Mouse (Mus musculus) heart, postnatal 4 days (tissue): ENCODE data around the gene Wiz. TPM values are rescaled to one million over a fixed set of nuclear protein-coding genes. Genes with fewer than 3 reads are reported as not detected.
A peak's percentile ranks its signal among the peaks of the same experiment; 100 is the strongest.

Source experiments
- DNase-seq: peaks from one replicate; pipeline ENCODE4 v3.0.0; 2021
- total RNA-seq, 2 experiments: library from RNA; stranded (reverse); gene quantifications; 2 replicates each; pipeline ENCODE4 v1.2.3; 2021

The Wiz gene
- total RNA-seq, 2 experiments from 2014 or later: 33.7 to 34.6 TPM

DNA sequence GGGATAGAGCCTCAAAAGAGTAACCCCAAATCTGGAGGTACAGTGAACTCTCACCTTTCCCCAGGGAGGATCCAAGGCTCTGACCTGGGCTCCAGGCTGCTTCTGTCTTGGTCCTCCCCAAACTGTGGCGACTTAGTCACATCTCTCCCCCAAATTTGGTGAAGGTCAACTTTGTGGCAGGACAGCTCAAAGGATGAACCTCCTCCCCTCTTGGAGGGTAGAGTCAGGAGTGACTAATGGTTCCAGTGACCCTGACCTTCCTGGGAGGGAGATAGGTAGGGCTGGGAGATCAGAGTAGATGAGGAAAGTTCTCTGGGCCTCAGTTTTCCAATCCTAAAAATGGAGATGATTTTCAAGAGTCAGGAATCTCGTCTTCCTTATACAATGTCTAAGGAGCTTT is 10.5 kb downstream of the Wiz start:
- no peak for DNase-seq

DNA sequence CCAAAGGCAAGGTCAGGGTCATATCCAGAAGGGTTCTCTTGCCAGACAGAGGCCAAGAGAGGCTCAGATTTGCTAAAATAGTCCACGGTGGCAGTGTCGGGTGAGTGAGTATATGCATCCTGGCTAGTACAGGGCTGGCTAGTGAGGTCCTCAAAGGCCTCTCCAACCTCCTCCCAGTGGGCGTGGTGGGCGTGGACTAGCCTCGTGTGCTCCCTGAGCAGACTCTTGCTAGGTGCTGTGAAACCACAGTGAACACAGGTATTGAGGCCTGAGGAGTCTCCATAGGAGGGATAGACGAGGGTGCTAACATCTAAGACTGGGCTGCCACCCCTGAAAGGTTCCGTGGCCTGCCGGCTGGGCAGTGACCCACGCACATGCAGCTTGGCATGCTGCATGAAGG is 12.1 kb downstream of the Wiz start:
- no peak for DNase-seq

DNA sequence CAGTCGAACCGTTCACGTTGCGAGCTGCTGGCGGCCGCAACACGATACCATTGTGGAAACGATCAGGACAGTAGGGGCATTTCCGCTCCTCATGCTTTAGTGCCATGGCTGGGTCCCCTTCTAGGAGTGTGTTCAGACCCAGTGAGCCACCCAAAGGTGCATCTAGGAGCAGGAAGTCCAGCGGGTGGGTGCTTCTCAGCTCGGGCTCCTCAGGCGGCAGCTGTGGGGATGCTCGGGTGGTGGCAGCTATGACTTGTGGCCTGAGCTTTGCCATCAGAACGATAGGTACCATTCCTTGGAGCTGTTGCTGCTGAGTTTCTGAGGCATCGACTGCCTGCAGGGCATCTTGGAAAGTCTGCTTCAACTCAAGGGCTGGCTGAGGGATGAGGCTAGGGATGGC is 12.8 kb downstream of the Wiz start:
- DNase-seq: no peak

DNA sequence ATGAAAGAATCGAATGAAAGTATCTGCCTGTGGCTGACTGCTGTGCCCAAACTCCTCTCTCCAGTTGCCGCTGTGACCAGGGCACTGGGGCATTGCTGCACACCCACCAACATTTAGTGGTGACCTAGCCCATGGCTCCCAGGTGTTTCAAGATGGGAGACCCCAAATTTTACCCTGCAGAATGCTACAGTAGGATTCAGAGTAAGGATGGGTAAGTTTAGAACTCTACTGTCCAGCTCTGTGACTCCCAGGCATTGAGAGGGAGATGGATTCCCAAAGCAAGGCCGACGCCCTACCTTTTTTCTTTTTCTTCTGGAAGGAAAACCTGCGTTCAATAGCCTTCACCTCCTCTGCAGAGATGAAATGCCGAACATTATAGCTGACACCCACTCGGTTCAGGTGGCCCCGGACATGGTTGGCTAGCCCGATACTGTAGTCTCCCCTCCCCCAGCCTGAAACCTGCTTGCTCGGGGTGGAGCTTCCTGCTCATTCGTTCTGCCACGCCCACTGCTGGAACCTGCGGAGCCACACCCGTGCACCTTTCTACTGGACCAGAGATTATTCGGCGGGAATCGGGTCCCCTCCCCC is 20.2 kb downstream of the Wiz start:
- DNase-seq: no peak

DNA sequence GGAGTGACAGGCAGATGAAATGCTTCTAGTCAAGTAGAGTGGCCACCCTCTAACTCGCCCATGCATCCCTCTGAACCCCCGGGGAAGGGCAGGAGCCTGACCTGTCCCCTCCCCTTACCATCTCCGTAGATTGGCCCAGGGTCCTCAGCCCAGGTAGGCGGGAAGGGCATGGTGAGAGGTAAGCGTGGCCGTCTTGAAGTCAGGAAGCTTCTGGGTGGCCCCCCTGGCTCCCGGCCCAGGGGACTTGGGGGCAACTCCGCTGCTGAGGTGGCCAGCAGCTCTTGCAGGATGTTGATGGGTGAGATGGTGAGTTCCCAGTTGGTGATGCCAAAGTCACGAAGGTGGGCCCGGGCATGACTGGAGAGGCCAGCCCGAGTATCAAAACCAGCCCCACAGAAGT is 21.5 kb downstream of the Wiz start:
- DNase-seq: no peak

DNA sequence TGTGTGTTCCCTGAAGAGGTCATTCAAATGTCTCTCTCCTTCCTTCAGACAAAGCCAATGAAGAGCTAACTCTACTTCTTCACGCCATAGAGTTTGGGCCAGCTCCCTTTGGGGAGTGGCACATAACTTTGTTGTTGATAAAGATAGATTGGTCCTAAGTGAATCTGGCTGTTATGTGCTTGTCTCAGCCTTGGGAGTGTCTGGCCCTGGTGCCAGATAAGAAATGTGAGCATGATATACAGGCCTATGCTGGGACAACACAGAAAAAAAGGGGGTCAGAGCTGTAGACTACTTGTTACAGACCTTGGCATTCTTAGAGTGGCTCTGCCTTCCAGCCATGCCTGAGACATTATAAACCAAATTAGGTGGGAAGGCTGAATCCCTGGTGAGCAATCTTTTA is 23.9 kb downstream of the Wiz start:
- DNase-seq: no peak

DNA sequence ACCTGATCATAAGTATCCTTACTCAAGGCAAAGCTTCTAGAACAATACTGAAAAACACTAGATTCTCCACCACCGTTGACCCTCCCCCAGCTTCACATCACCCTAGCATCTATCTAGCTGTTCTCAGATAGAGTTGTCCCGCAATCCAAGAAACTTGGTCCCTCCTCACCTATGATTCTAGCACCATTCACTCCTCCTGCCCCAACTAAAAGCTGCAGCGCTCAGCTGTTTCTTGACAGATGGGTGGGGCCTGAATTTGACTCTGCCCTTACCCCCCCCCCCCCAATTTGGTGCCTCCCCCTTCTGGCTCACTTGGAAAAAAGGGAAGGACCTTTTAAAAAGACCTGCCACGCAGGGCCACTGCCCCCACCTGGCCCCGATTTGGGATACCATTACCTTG is 24.4 kb downstream of the Wiz start:
- no peak for DNase-seq

DNA sequence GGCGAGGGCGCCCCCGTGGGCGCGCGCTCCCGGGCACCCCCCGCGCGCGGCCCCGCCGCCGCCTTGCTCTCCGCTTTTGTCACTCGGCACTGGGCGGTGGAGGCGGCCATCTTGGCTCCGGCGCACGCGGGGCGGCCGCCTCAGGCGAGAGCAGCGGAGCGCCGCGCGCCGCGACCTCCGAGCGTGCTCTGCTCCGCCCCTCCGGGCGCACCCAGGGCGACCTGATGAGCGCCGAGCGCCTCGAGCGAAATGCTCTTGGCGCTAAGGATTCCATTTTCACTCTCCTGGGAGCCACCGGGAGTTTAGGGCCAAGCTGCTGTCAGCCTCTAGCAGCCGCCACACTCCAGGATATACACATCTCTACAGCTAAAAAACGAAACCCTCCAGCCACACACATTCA is 24.9 kb downstream of the Wiz start:
- DNase-seq: peak; percentile 93

DNA sequence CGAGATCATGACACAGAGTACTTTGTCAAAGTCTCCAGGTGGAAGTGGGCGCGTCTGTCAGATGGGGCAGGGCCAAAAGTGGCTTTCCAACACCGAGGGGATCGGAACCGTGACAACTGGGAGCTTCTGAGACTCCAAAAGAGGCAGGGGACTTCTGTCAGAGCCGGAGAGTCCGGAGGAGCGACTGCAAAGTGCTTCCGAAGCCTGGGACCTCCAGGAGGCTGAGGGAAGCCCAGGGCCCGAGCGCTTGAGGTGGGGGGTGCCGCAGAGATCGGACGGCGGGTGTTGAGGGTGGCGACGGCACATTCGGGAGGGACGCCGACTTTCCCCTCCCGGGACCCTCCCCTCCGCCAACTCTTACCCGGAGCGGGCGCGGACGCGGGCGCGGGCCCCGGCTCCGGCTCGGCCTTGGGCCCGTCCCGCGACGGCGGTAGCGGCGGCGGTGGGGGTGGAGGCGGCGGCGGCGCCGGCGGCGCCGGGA is 25.4 kb downstream of the Wiz start:
- DNase-seq: no peak

DNA sequence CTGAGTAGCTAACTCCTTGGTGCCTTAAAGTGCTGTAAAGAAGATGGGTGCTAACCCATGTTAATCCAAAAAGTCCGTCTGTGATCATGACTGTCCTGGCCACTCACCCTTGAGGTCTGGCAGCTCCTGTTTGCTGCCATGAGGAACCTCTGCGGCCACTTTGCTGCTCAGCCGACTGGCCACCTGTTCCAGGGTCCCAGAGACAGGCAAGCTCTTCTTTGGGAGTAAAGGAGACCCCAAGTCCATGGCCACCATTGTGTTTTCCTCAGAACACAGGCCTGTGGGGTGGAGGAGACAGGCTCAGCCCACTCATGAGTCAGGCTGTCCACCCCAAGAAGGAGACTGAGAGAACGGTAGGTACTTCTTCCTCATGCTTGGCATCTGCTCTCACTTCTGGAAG is 26.6 kb downstream of the Wiz start:
- no peak for DNase-seq

DNA sequence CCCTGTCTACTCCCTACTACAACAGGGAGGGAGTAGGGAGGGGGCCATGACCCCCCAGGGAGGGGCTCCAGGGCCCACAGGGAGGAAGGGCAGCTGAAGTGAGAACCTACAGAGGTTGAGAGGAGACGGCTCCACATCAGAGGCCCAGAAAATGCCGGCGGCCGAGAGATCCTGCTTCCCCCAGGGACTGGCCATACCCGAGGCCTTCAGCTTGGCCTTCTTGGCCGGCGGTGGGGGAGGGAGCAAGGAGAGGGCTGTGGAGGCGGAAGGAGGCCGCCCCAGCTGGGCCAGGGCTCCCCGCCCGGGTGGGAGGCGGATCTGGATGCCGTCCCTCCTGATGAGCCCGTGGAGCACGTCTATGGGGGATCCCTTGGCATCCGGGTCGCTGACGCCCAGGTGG is 29.3 kb downstream of the Wiz start:
- no peak for DNase-seq

DNA sequence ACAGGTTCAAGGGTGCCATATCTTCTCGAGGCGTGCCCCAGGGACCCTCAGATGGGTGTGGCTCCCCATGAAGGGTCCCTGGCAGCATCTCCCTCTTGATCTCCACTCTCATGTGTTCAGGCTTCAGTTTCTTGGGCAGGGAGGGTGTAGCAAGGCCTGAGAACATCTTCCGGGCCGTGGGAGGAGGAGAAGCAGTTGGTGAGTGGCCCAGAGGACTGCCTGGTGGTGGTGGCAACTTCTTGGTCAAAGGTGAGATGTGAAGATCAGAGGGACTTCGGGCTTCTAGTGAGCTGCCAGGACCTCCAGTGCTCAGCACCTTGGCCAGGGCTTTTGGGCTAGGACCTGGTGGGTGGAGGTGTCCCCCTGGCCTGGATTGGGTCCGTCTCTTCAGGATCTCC is 30.3 kb downstream of the Wiz start:
- DNase-seq: no peak

DNA sequence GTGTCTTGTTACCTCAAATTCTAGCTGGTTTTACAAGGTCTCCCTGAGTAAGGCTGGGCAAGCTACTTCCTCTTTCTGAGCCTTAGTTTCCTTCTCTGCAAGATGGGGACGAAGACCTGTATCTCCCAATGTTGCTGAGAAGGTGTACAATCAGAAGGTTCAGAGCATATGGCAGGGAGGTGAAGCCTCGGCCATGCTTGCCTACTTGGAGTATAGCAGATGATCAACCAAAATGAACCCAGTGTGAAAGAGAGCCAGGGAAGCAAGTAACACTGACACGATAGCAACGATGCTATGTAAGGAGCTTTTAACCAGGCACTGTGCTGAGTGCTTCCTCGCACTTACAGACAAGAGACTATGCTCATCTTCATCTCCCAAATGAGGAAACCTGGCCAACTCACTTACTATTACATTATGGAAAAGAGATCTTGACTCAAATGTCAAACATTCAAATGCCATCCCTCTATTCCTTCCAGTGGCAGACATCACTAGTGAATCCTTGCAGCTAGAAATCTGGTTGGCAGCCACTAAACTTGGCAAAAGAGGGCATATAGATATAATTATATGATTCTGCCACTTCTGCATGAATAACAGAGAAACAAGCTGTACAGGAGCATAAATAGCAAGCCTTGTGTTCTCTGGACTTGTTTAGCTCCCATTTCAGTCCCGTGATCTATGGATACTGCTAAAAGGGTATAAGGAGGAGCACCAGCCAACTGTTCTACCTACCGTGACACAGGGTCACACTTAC is 30.9 kb downstream of the Wiz start:
- no peak for DNase-seq

DNA sequence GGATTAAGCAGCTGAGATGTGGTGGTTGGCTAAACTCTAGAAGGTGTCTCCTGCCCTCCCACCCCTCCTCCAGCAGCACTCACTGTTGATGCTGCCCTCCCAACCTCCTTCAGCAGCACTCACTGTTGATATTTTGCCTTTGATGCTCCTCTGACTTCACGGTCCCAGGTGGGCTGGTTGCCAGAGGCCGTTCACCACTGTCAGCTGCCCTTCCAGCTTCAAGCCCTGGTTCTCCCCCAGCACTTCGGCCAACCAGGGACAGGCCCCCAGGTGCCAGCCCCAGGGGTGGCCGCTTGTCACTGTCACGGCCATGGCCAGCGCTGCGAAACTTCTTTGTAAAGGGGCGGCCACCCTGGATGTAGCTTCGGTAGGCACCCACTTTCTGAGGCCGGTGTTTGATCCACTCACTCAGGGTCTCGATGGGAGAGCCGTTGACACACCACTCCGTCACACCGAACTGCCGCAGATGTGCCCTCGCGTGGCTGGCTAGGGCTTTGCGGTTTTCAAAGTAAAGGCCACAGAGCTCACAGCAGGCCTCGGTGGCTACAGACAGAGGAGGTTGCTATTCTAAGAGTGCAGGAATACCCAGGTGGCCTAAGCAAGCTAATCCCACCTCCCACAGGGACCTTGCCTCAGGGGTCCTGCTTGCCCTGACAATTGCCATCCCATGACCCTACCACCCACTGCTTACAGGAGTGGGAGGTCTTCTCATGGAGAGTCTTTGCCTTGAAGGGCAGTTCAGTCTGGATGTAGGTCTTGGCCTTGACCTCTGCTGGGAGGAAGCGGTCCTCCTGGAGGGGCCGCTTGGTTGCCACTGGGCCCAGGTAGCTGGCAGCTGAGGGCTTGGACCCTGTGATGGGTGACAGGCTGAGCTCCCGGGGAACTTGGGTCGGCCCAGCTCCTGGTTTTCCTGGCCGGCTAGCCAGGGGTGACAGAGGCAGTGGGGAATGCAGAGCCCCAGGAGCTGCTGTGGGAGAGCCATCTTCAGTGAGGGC is 32.2 kb downstream of the Wiz start:
- DNase-seq: no peak

DNA sequence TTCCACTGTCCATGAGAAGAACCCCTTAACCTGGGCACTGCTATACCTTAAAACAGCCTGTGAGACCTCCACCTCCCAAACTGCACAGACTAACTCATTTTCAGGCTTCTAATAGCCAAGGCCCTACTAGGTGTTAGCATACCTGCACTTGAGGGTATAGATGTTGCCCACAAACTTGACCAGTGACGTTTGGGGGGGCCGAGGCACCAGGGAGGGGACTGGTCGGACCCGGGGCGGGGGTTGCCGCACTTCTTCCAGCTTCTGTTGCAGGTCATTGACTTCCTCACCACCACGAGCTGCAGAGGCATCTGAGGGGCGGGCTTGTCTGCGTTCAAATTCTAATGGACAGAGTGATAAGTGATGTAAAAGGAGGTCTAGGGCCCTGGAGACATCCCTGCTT is 33.0 kb downstream of the Wiz start:
- DNase-seq: no peak

DNA sequence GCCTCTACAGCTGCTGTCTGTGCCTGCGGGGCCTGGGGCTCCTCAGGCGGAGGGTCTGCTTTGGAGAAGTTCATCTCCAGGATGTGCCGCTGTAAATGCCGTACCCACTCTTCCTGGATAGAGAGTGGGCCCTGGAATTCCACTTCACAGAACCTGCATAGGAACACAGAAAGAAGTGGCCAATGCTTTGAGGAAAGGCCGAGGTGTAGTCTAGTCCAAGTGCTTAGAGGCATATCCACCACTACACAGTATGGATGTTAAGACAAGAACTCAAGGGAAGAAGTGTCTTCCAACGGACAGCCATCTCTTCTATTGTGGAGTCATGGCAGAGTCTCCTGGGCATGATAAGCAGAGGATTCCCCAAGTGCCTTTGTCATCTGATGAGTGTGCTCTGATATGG is 34.2 kb downstream of the Wiz start:
- no peak for DNase-seq

DNA sequence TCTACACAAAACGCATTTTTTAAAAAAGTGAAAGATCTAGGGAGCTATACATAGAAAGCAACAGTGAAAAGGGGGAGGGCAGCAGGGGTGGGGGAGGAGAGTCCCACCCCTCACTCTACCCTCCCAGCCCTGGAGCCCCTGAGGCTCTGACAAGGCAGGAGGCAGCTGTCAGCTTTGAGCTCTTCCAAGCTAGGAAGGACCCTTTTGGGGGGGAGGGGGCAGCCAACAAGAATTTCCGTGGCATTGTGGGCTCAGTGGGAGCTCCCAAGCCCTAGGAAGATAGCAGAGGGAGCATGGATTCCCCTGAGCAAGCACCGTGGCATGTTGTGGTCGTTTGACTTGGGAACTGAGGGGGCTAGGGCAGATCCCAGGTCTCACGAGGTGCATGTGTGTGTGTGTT is 35.0 kb downstream of the Wiz start:
- DNase-seq: no peak

DNA sequence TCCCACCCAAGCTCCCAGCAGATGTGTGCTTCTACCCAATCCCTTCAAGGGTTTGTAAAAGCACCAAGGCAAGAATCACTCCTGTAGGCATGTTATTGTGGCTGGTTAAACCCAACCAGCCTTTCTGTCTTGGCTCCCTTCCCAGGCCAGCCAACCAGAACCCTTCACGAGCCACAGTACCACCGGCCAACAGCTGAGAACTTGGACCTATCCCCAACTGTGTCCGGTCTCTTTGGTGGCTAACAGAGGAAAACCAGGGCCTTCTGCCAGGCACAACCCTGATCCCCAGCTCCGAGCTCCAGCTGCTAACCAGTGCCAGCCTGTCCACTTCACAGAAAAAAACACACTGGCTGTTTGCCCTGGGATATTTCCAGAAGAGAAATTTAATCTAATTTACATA is 35.5 kb downstream of the Wiz start:
- DNase-seq: peak; percentile 74

DNA sequence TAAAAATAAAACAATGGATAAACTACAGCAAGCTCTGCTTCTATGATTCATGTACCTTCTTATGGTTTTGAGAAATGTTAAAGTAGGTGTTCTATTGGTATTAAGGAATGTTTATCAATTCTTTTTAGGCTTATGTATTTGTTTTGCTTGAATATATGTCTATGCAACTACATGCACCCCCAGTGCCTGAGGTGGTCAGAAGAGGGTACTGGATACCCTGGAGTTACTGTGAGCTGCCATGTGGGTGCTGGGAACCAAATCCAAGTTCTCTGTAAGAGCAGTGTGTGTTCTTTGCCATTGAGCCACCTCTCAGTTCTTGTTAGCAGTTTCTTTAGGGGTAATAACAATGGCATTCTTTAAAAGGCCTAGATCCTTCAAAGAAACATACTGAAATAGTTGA is 37.5 kb downstream of the Wiz start:
- no peak for DNase-seq

DNA sequence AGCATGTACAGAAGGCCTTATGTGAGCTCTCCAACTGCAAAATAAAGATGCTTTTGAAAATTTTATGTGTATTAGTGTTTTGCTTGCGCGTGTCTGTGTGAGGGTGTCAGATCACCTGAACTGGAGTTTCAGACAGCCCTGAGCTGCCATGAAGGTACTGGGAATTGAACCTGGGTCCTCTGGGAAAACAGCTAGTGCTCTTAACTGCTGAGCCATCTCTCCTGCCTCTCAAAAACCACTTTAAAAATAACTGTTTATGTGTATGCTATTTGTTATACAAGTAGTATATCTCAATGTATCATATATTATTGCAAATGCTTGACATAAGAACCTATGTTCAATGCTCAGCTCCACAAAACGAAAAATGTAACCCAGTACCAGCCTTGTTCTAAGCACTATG is 38.0 kb downstream of the Wiz start:
- DNase-seq: no peak

DNA sequence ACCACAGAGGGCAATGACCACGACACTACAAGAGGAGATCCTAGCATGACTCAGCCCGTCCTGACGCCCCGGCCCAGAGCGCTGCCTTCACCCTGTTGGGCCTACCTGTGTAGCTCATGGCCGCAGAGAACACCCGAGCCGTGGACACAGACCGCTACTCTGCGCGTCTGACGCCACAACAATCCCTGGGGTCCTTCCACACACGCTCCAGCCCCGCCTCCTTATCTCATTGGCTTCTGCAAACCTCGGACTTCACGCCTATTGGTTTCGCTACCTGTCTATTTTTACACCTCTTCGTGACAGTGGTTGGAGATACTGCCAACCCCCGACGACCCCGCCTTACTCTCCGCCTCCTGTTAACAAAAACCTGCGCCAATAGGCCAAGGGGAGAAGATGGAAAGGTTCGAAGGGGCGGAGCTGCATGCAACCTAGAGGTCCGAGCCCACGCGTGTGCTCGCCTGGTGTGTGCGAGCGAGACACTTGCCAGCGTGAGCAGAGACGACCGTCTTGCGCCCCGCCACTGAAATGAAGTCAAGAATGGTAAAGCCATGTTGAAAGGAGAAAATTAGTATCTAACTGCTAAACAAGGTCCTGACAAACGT is 38.8 kb downstream of the Wiz start, which contains the start of gene Akap8l:
Gene Akap8l (minus strand): TSS at position 226 of the 602 bp plus-strand sequence.
- DNase-seq: peak; percentile 97

DNA sequence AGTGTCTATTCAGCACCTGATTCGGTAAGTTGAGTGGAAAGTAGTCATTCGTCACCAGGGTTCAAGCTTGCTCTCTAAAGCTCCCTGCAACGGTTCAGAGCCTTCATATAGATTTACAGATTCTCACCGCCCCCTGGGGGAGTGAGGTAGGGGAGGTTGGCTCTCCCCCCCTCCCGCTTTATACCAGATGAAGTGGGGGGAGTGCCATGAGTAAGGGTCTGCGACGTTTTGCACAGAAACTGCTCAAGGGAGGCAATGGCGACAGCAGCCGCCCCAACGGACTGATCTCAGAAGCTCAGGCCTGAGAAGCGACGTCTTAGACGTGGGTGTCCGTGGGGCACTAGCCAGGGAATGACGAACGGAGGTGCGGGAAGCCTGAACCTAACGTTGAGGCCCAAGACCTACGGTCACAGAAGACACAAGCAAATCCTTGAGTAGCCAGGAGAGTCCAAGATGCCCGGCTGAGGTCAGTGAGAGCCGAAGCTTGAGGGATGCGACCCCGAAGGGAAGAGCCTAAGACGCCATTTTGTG is 39.3 kb downstream of the Wiz start:
- DNase-seq: no peak
